Mouse (Mus musculus) brain, adult 2 months (tissue): Measurements from ENCODE around the gene Mettl1.
"Not testable (repeated sequence)": the region's sequence is repeated elsewhere in the genome, so short reads cannot be mapped to it uniquely, and the experiment has no call there.

Experiments
- DNase-seq: peaks from one replicate; pipeline ENCODE4 v3.0.0; 2011; ENCODE audit warnings: low read depth, low spot score

The Mettl1 gene

GRCm38 (mm10) chr10:127047954-127048353, 6.7 kb downstream of the Mettl1 start, which contains the start of gene Cyp27b1:
Cyp27b1 (plus strand) TSS chr10:127048250.
- DNase-seq: no peak

GRCm38 (mm10) chr10:127048608-127049394, 7.6 kb downstream of the Mettl1 start:
- DNase-seq: peak; percentile 53

- no peak for DNase-seq
Observed at GRCm38 (mm10) chr10:127049395-127050118, 8.3 kb downstream of the Mettl1 start.

- no peak for DNase-seq
Observed at GRCm38 (mm10) chr10:127050119-127050474, 8.9 kb downstream of the Mettl1 start.

GRCm38 (mm10) chr10:127054646-127055045, 13.4 kb downstream of the Mettl1 start:
- no peak for DNase-seq

GRCm38 (mm10) chr10:127055406-127055805, 14.2 kb downstream of the Mettl1 start:
- no peak for DNase-seq

GRCm38 (mm10) chr10:127056490-127056889, 15.3 kb downstream of the Mettl1 start:
- DNase-seq: no peak

- peak; percentile 79 for DNase-seq
Observed at GRCm38 (mm10) chr10:127058161-127058560, 16.9 kb downstream of the Mettl1 start.

GRCm38 (mm10) chr10:127058708-127059107, 17.5 kb downstream of the Mettl1 start:
- no peak for DNase-seq

- DNase-seq: no peak
Observed at GRCm38 (mm10) chr10:127059174-127059967, 18.2 kb downstream of the Mettl1 start.

GRCm38 (mm10) chr10:127059968-127060916, 19.0 kb downstream of the Mettl1 start, which contains the start of gene March9:
March9 (minus strand) TSS chr10:127060184.
- peak; percentile 94 for DNase-seq

- no peak for DNase-seq
Observed at GRCm38 (mm10) chr10:127061085-127061484, 19.9 kb downstream of the Mettl1 start.

GRCm38 (mm10) chr10:127061513-127061912, 20.3 kb downstream of the Mettl1 start:
- no peak for DNase-seq

- not testable (repeated sequence) for DNase-seq
Observed at GRCm38 (mm10) chr10:127062101-127062500, 20.9 kb downstream of the Mettl1 start.

GRCm38 (mm10) chr10:127062503-127062902, 21.3 kb downstream of the Mettl1 start:
- DNase-seq: no peak

GRCm38 (mm10) chr10:127063239-127063872, 22.1 kb downstream of the Mettl1 start, which contains the start of gene Cdk4:
Cdk4 (plus strand) TSS chr10:127063534.
- DNase-seq: peak; percentile 100

GRCm38 (mm10) chr10:127063913-127064870, 23.0 kb downstream of the Mettl1 start:
- DNase-seq: no peak

- DNase-seq: no peak
Observed at GRCm38 (mm10) chr10:127065981-127066380, 24.8 kb downstream of the Mettl1 start.

- no peak for DNase-seq
Observed at GRCm38 (mm10) chr10:127066519-127067018, 25.4 kb downstream of the Mettl1 start.
